Mouse (Mus musculus) neutrophil, adult 65 days (primary cell): ENCODE results near the gene Phc2. TPM values are rescaled to one million over a fixed set of nuclear protein-coding genes. Genes with fewer than 3 reads are reported as not detected.

Source experiments
- total RNA-seq: library from RNA; stranded (reverse); gene quantifications from 2 replicates; pipeline ENCODE4 v1.2.4, GENCODE M21; 2023

Gene Phc2
- 29.7 and 31.8 TPM in 2 replicates for total RNA-seq

DNA sequence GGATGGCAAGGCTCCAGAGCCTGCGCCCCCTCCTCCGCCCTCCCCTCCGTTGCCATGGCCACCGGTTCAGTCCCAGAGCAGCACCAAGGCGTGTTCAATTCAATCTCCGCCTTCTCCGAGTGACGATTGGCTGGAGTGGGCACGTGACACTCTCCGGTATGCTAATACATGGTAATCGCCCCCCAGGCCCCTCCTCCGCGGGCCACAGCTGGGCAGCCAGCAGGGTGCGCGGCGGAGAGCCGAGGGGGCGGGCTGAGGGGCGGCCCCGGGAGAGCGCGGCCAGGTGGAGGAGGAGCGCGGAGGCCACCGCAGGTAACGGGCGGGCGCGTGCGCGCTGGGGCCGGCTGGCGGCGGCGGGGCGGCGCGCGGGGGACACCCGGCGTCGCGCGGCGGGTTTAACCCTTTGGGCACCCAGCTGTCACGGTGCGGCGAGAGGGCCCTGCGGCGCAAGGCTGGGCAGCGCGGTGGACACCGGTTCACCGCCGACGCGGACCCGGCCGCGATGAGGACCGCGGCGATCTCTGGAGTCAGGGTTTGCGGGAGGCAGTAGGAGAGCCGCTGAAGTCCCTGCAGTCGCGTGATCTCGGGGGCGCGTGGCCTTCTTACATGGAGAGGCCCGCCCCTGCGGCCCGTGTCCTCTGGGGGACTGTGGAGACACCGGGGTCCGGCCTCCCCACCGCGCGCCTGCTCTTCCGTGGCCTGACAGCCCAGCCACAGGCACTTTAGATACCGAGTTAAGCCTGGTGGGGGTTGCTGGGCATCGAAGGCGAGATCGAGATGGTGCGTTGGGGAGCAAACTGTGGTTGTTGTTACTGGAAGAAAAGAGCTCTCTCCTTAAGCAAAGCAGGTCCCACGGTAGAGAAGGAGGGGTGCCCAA, at the start of gene Phc2:
Gene Phc2 (plus strand): TSS at position 198 of the 877 bp plus-strand sequence.

GRCm38 (mm10) chr4:128609925-128610402, 44.5 kb upstream of the Phc2 start, which contains the start of gene Zscan20:
TSS of gene Zscan20 (minus strand) at chr4:128610098.

DNA sequence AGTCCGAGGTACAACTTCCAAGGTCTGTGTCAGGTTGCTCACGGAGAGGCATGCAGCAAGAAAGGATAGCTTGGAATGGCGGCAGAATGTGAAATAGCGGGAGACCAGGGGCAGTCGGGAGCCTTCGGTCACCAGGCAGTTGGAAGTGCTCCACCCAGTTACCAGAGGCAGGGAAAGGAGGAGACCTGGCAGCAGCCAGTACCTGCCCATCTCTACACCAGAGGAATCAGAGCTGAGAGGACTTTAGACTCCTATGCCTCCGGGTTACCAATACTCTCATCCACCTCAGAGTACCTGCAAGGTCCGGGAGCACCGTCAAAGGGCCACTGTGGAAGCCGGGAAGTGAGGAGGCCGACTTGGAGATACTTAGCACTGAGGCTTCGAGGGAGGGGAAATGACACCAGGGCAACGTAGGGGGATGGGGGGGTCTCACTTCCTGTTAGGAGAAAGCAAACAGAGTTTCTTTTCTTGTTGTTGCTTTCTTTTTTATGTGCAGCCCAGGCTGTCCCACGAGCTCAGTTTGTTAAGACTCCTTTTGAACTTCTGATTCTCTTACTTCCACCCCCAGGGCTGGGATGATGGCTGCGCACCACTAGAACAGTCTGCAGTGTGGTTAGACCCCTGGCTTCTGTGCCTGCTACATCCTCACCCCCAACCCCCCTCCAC, 36.1 kb upstream of the Phc2 start, which contains the start of gene Tlr12:
Gene Tlr12 (minus strand): TSS at position 374 of the 666 bp plus-strand sequence.

DNA sequence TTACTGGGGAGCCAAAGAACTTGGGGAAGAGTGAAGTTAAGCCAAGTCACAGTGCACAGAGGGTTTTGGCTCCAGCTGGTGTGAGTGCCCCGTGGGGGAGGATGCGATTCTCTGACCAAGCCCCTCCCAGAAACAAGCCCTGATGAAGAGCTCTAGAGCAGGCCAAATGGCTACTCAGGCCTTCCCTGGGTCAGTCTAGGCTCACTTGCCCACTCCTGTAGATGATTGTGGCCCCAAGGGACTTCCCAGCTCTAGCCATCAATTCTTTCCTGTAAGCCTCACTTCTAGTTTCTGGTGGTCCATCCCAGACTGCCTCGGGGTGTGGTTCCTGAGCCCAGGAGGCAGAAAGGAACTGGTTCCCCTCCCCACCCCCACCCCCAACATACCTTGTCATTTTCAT, 100.6 kb downstream of the Phc2 start, which contains the start of gene A3galt2:
Gene A3galt2 (plus strand): TSS at position 301 of the 400 bp plus-strand sequence.

Other genes with a start within 250 kb of the Phc2 start
- gene Zscan20, start 44.6 kb upstream of the Phc2 start, total RNA-seq: 1.00 and 1.2 TPM in 2 replicates
- gene Tlr12, start 36.1 kb upstream of the Phc2 start, total RNA-seq: not detected in 2 replicates
- gene A3galt2, start 100.7 kb downstream of the Phc2 start, total RNA-seq: 0.18 and 0.41 TPM in 2 replicates
- gene Zfp362, start 151.3 kb downstream of the Phc2 start, total RNA-seq: 5.9 and 6.4 TPM in 2 replicates
- gene Trim62, start 228.9 kb downstream of the Phc2 start, total RNA-seq: 0.75 and 1.3 TPM in 2 replicates